Mouse (Mus musculus): ENCODE data around the gene Tuba8.

GRCm38 (mm10) chr6:121197807-121198365, 12.6 kb upstream of the Tuba8 start:
- TF ChIP-seq CTCF (conservative IDR thresholded peaks at IDR 0.05; ENCODE audit: low read length) (no peak), POU5F1 (IDR thresholded peaks at IDR 0.05; ENCODE audit: borderline replicate concordance, low read length) (no peak)
